Mouse (Mus musculus) mouse trophoblast stem cell (cell line): ENCODE measurements around the gene Cacna1a.

ENCODE experiments used
- in situ Hi-C, 2 experiments: fragments of 300-500 bp; cut with MseI, MboI; formaldehyde crosslinking; loops; 2 replicates in 1 of 2; 3 replicates in 1 of 2; pipeline ENCODE4 v1.15.1; 2025

The Cacna1a gene

DNA sequence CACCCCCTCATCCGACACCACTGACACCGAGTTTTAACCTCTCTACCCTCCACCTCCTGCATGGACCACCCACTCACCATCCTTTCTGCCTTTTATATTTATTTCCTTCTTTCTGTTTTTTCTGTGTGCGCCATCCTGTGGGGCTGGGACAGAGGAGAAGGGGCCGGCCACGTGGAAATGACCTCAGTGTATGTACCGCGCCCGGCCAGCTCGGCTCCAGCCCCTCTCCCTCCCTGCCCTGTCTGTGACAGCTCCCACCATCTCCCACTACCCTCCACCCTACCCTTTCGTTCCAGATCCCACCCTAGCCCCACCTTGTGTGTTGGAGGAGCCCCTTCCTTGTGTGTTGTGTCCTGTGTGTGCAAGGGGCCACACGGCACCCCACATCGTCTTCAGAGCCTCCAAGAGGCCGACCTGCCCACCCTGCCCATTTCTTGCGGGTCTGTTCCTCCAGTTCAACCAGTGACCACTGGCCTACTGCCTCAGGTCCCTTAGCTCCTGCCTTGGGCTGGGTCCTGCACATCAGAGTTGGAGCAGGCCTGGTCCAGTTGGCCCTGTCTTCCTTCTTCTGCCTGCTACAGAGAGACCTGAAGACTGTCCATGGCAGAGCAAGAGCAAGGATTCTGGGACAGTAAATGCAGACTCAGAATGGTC, 247.3 kb downstream of the Cacna1a start:
- in situ Hi-C loops = no loop called here

- in situ Hi-C loops = no loop called here
Observed at GRCm38 (mm10) chr8:84636051-84636691, 247.9 kb downstream of the Cacna1a start.

DNA sequence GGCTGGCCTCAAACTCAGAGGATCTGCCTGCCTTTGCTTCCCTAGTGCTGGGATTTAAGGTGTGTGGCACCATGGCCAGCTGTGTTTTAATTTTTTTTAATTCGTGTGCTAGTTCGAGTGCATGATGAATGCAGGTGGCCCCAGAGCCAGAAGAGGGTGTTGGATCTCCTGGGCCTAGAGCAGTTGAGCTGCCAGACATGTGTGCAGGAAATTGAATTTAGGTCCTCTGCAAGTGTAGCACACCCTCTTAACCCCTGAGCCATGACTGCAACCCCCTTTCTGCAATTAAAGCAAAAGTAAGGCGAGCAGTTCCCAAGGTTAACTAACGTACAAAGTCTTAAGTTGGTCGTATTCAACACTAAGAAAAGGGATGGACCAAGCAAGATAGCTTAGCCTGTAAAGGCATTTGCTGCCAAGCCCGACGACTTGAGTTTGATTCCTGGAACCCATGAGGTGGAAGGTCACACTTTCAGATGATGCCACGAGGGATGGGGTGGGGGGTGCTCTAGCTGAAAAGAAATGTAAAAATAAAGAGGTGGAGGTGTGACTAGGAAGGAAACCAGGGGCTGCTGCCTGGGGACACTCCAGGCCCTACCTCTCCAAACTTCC, 249.8 kb downstream of the Cacna1a start:
- in situ Hi-C loops = no loop called here

- in situ Hi-C loops = no loop called here
Observed at GRCm38 (mm10) chr8:84638555-84639161, 250.4 kb downstream of the Cacna1a start.

GRCm38 (mm10) chr8:84639162-84640009, 251.1 kb downstream of the Cacna1a start:
- in situ Hi-C loops = no loop called here

DNA sequence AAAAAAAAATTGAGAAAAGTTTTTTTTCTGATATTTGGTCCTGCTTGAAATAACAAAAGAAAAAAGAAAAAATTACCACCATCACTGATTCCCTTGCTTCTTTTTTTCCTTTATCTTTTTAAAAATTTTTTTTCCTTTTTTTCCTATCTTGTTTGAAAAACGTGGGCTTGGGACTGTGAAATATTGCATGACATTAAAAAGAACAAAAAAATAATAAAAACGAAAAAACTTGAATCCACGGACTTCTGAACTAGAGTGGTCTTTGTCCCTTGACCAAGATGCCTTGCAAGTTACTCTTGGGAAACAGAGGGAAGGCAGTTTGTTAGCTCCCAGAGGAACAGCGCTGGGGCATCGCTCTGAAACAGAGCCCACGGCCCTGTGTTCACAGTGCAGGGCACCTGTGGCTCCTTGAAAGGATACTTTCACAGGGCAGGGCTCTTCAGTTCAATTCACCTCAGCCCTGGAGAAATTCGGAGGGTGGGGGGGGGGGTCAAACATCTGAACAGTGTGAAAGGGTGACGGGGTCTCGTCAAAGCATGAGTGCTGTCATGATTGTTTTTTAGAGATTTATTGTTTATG, 251.9 kb downstream of the Cacna1a start:
- in situ Hi-C loops = no loop called here

- in situ Hi-C loops = no loop called here
Observed at GRCm38 (mm10) chr8:84640617-84641294, 252.5 kb downstream of the Cacna1a start.

DNA sequence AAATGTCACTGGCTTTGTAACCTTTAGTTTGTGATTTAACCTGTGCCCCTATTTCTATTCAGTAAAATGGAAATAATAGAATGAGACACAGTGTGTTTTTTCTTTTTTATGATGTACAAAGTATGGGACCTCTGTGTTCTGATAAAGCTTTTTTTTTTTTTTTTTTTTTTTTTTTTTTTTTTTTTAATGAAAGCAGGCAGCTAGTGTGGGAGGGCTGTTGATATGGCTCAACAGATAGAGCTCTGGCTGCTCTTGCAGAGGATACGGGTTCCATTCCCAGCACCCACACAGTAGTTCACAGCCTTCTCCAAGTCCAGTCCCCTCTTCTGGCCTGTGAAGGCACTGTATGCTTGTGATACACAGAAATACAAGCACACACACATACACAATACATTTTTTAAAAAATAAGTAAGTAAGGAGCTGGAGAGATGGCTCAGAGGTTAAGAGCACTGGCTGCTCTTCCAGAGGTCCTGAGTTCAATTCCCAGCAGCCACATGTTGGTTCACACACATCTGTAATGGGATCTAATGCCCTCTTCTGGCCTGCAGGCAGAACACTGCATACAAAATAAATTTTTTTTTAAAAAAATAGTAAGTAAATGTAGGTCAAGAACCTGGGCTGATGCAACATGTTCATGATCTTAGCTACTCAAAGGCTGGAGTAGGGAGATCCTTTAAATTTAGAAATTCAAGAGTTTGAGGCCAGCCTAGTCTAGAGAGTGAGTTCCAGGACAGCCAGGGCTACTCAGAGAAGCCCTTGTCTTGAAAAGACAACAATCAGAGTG, 253.5 kb downstream of the Cacna1a start:
- in situ Hi-C loops = no loop called here

DNA sequence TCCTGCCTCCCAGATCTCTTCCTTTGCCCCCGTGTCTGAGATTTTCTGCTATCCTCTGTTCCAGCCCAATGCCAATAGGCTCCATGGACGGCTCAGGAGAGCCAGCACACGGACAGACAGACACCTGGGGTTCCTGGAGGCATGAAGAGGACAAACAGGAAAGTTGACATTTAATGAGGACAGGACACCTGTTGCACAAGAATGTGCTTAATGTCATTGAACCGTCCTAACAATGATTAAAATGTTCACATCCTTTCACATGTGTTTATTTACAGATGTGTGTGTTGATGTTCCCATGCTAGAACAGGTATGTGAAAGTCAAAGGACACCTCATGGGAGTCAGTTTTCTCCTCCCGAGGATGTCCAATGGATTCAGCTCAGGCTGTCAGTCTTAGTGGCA, 254.8 kb downstream of the Cacna1a start:
- in situ Hi-C loops = no loop called here

DNA sequence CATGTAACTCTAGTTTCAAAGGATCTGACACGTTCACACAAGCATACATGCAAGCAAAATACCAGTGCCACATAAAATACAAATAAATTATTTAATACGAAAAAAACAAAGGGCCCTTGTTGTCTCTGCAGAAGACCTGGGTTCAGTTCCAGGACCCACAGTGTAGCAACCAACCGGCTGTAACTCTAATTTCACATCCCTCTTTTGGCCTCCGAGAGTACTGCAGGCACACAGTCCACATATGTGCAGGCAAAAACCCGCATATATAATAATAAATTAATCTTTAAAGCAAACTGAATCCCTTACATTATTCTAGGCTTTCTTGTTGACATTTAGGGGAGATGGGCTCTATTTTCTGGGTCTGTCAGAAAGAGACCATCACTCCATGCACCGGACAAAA, 258.6 kb downstream of the Cacna1a start:
- in situ Hi-C loops = no loop called here

- in situ Hi-C loops = no loop called here
Observed at GRCm38 (mm10) chr8:84647461-84647901, 259.2 kb downstream of the Cacna1a start.

- in situ Hi-C loops = no loop called here
Observed at GRCm38 (mm10) chr8:84650213-84650612, 262.0 kb downstream of the Cacna1a start.

DNA sequence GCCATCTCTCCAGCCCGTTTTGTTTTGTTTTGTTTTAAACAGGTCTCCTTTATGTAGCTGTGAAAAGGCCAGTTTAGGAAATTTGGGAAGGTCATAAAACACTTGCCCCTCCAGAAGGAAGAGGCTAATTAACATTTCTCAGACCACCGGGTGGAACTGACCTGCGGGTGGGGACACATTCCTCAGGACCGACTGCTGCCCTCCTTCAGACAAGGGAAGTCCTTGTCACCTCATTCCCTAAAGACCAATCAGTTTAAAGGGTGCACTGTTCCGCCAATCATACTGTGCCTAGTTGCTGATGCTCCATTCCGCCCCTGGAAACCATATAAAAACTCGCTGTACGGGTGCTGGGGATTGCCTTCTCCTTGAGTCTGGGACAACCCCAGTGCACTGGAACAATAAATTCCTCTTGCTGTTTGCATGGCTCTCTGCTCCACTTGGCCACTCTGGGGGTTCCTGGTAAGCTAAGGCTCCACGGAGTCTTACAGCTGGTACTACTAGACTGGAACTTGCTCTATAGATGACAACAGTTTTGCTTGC, 264.9 kb downstream of the Cacna1a start:
- in situ Hi-C loops = no loop called here

GRCm38 (mm10) chr8:84654597-84654996, 266.4 kb downstream of the Cacna1a start:
- in situ Hi-C loops = no loop called here

DNA sequence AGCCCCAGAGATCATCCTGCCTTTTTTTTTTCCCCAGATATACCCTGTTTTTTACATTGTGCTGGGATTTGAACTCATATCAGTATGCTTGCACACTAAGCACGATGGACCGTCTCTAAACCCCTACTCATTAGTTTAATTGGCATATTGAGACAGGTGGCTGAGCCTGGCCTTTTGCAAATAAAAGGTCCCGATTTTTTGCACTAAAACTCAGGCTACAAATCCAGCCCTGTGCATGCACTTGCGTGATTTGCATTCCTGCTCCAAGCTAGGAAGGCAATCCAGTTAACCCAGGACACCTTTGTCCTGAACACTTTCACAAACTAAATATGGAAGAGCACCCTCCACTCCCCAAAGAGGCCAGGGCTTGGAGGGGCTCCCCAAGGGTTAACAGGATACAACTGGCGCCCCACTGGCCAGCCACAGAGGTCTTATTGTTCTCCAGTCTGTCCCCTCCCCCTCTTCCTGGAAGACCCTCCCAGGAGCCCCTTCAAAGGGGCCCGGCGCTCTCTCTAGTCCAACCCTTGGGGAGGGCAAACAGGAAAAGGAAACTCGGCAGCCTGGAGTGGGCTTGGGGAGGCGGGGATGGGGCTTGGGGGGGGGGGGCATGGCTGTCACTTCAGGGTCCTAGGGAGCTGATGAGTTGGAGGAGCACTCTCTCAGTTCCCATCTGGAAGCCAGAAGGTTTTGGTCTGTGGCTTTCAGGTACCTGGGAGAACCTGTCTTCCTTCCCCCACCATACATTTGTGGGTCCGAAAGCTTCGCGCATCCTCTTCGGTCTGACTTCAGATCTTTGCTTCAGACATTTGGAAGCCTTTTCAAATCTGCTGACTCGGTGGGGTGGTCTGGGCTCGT, 267.3 kb downstream of the Cacna1a start:
- in situ Hi-C loops = no loop called here

GRCm38 (mm10) chr8:84656191-84656525, 267.9 kb downstream of the Cacna1a start:
- in situ Hi-C loops = no loop called here

GRCm38 (mm10) chr8:84656641-84657126, 268.4 kb downstream of the Cacna1a start:
- in situ Hi-C loops = no loop called here

DNA sequence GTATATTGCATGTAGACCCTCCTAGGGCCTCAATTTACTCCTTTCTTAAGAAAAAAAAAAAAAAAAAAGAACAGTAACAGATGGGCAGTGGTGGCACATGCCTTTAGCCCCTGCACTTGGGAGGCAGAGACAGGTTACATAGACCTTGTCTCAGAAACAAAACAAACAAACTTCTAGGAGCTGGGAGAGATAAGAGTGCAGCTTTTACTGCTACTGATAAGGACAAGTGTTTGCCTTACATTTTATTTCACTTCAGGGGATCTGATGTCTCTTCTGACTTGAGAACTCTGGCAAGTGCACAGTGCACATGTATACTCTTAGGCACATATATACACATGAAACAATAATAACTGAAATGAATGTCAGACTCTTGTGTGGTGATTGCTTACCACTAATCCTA, 269.0 kb downstream of the Cacna1a start:
- in situ Hi-C loops = no loop called here

DNA sequence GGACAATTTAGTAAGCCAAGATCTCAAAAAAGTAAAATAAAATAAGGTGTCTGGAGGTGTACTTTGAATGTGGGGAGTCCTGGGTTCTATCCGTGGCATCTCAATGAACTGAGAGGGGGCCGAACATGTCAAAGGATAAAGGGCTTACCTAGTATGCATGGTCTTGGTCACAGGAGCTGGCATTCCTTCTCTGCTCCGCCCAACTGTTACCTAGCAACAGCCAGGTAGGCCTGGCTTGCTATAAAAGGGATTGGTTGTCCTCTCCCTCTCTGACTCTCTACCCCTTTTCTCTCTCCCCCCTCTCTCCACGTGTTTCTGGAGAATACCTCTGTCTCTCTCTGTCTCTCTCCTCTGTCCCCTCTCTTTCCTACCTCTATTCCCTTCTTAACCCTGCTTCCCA, 269.4 kb downstream of the Cacna1a start:
- in situ Hi-C loops = no loop called here
